In genomic region chr19:60217985-60218384, GRCm38 (mm10) we compare ENCODE assay signal across 21 mouse cellular contexts. TPM values are rescaled to one million over a fixed set of nuclear protein-coding genes. Genes with fewer than 3 reads are reported as not detected.
DNase-seq lines count a peak whose midpoint lies in the region; ATAC-seq and TF ChIP-seq lines count a peak whose summit lies in the region.
"Had no signal": no experiment of that assay in that cellular context is flagged by ENCODE, and none has a peak within 500 bp of the region (broad histone marks: within the 10 kb centered on the region; RNA-seq: fewer than 3 reads in every experiment).

No protein-coding gene starts in this region.

- intact Hi-C loops in left cerebral cortex, postnatal 4 days (cut with DNase I) = no loop called here
- intact Hi-C loops in left cerebral cortex, postnatal 36 days (cut with DNase I) = no loop called here

- H3K9ac ChIP-seq in embryonic facial prominence, embryonic 14.5 days (ENCODE audit: low read depth, low read length) = no peak overlapping the region
- no peak overlapping the region for H3K9ac ChIP-seq in heart, embryonic 11.5 days (ENCODE audit: low read depth, low read length)
- H3K9ac ChIP-seq: forebrain, embryonic 15.5 days; limb, embryonic 15.5 days; midbrain, embryonic 15.5 days had no signal

- ATAC-seq in embryonic facial prominence, embryonic 14.5 days (ENCODE audit: low read depth) = no peak
- no peak for ATAC-seq in heart, embryonic 11.5 days (replicated peaks; ENCODE audit: insufficient number of reproducible peaks, low FRiP score, low TSS enrichment)
- ATAC-seq: forebrain, embryonic 15.5 days; midbrain, embryonic 15.5 days; Patski had no signal

- TF ChIP-seq CTCF in brain, embryonic 14.5 days (IDR thresholded peaks at IDR 0.05; ENCODE audit: borderline replicate concordance, extremely low read depth, insufficient read depth, insufficient read length) = no peak

- H3K4me1 ChIP-seq in embryonic facial prominence, embryonic 14.5 days (ENCODE audit: control insufficient read depth, insufficient read depth, low read length) = peaks cover 8% of the 10 kb centered on the region; the same call in 1 of the 2 replicates
- no peaks in the 10 kb centered on the region for H3K4me1 ChIP-seq in embryonic facial prominence, embryonic 10.5 days
- H3K4me1 ChIP-seq in heart, embryonic 11.5 days (ENCODE audit: control insufficient read depth, insufficient read depth, low read length) = no peaks in the 10 kb centered on the region
- H3K4me1 ChIP-seq: hindbrain, embryonic 10.5 days; limb, embryonic 15.5 days; midbrain, embryonic 15.5 days had no signal

- peak; percentile 51 for DNase-seq in embryonic facial prominence, embryonic 14.5 days (ENCODE audit: low spot score)
- no peak for DNase-seq in embryonic facial prominence, embryonic 10.5 days (ENCODE audit: low spot score)
- DNase-seq in left cerebral cortex, postnatal 4 days = peak; percentile 26
- DNase-seq in left cerebral cortex, postnatal 36 days (ENCODE audit: low spot score in 2 of 2) = no peak
- peak; percentile 15 for DNase-seq in 416B (ENCODE audit: low read depth)
- DNase-seq in brain, embryonic 14.5 days (ENCODE audit: low read depth) = peak; percentile 74
- DNase-seq: adrenal gland, postnatal 10 days; cerebellum, adult 11 months; gastrocnemius, postnatal 25 days; kidney, adult 8-10 months; layer of hippocampus, postnatal 36 days; thymus, postnatal 25 days had no signal

- no peak overlapping the region for H3K4me3 ChIP-seq in embryonic facial prominence, embryonic 14.5 days (ENCODE audit: low read depth, low read length)
- H3K4me3 ChIP-seq in embryonic facial prominence, embryonic 10.5 days = no peak overlapping the region
- no peak overlapping the region for H3K4me3 ChIP-seq in heart, embryonic 11.5 days (ENCODE audit: low read depth, low read length)
- H3K4me3 ChIP-seq: forebrain, embryonic 15.5 days; hindbrain, embryonic 10.5 days; layer of hippocampus, adult 2 months; limb, embryonic 15.5 days; midbrain, embryonic 15.5 days; myocyte had no signal

- H3K9me3 ChIP-seq in embryonic facial prominence, embryonic 14.5 days (ENCODE audit: control insufficient read depth, low read length) = no peaks in the 10 kb centered on the region
- H3K9me3 ChIP-seq in embryonic facial prominence, embryonic 10.5 days = no peaks in the 10 kb centered on the region
- H3K9me3 ChIP-seq in heart, embryonic 11.5 days (replicated peaks; ENCODE audit: control insufficient read depth, low read length) = no peaks in the 10 kb centered on the region
- H3K9me3 ChIP-seq: forebrain, embryonic 15.5 days; hindbrain, embryonic 10.5 days; limb, embryonic 15.5 days; midbrain, embryonic 15.5 days had no signal

- H3K36me3 ChIP-seq in embryonic facial prominence, embryonic 14.5 days (ENCODE audit: control insufficient read depth, insufficient read depth, low read length) = peaks cover 19% of the 10 kb centered on the region; the same call in 1 of the 2 replicates
- H3K36me3 ChIP-seq in embryonic facial prominence, embryonic 10.5 days (replicated peaks) = peaks cover 64% of the 10 kb centered on the region
- no peaks in the 10 kb centered on the region; the same call in 1 of the 2 replicates for H3K36me3 ChIP-seq in heart, embryonic 11.5 days (ENCODE audit: control insufficient read depth, insufficient read depth, low read length)
- H3K36me3 ChIP-seq: midbrain, embryonic 15.5 days had no signal

- no peak for TF ChIP-seq POLR2A in brain, embryonic 14.5 days (IDR thresholded peaks at IDR 0.05; ENCODE audit: borderline replicate concordance, extremely low read depth, insufficient read depth, insufficient read length, poor library complexity, severe bottlenecking)

- WGBS in embryonic facial prominence, embryonic 14.5 days = 54% methylated on average over 2 of the region's 2 CpGs
- 82% methylated on average over 2 of the region's 2 CpGs for WGBS in embryonic facial prominence, embryonic 10.5 days
- WGBS in heart, embryonic 11.5 days (ENCODE audit: insufficient replicate concordance) = 81% methylated on average over 2 of the region's 2 CpGs

- no peak overlapping the region for H3K27ac ChIP-seq in embryonic facial prominence, embryonic 14.5 days (replicated peaks; ENCODE audit: low read depth, low read length)
- H3K27ac ChIP-seq in embryonic facial prominence, embryonic 10.5 days (replicated peaks) = no peak overlapping the region
- no peak overlapping the region for H3K27ac ChIP-seq in heart, embryonic 11.5 days (ENCODE audit: low read depth, low read length)
- H3K27ac ChIP-seq: forebrain, embryonic 15.5 days; hindbrain, embryonic 10.5 days; layer of hippocampus, adult 2 months; limb, embryonic 15.5 days; macrophage; midbrain, embryonic 15.5 days had no signal

- no peak overlapping the region for H3K4me2 ChIP-seq in embryonic facial prominence, embryonic 14.5 days (ENCODE audit: low read depth, low read length)
- no peak overlapping the region for H3K4me2 ChIP-seq in heart, embryonic 11.5 days
- H3K4me2 ChIP-seq: forebrain, embryonic 15.5 days; limb, embryonic 15.5 days; midbrain, embryonic 15.5 days had no signal

- H3K27me3 ChIP-seq in embryonic facial prominence, embryonic 14.5 days (replicated peaks; ENCODE audit: control insufficient read depth, insufficient read depth, low read length) = no peaks in the 10 kb centered on the region
- H3K27me3 ChIP-seq in embryonic facial prominence, embryonic 10.5 days (replicated peaks; ENCODE audit: low read depth, poor library complexity, severe bottlenecking) = no peaks in the 10 kb centered on the region
- H3K27me3 ChIP-seq in heart, embryonic 11.5 days (ENCODE audit: control insufficient read depth, insufficient read depth, low read length) = no peaks in the 10 kb centered on the region
- H3K27me3 ChIP-seq: forebrain, embryonic 15.5 days; limb, embryonic 15.5 days; midbrain, embryonic 15.5 days; Patski had no signal

RNA-seq across cellular contexts. Expression of gene Fam204a, which starts 8.5 kb away (rescaled TPM):
- 44.9 and 49.2 TPM in 2 replicates for polyA plus RNA-seq in embryonic facial prominence, embryonic 14.5 days (2014; fragmentation: Nextera tagmentation; extraction: Ambion mirVana)
- polyA plus RNA-seq in embryonic facial prominence, embryonic 10.5 days (2016; fragmentation: Nextera tagmentation; extraction: Ambion mirVana) = 52.2 and 55.8 TPM in 2 replicates
- 10 to 100 TPM; 34.8 to 36.3 TPM for total RNA-seq in left cerebral cortex, postnatal 4 days (2021)
- 10 to 100 TPM; 31.3 to 32.2 TPM for total RNA-seq in left cerebral cortex, postnatal 36 days (2021)
- polyA plus RNA-seq in brain, embryonic 14.5 days (2012; rRNA removed) = 24.6 and 31.6 TPM in 2 replicates
- 41.4 and 46.0 TPM in 2 replicates for polyA plus RNA-seq in heart, embryonic 11.5 days (2014; fragmentation: Nextera tagmentation; extraction: Ambion mirVana)

Comparison
In these comparisons a context has a peak if more than half of its experiments do, and no peak if none do; other contexts are left out.
1. DNase-seq: peak in embryonic facial prominence, embryonic 14.5 days (single experiment), left cerebral cortex, postnatal 4 days (single experiment), 416B (single experiment) and brain, embryonic 14.5 days (single experiment); none in embryonic facial prominence, embryonic 10.5 days (single experiment) and left cerebral cortex, postnatal 36 days (0 of 2).